Mouse (Mus musculus) heart, embryonic 13.5 days (tissue): ENCODE measurements around the gene Nap1l1. TPM values are rescaled to one million over a fixed set of nuclear protein-coding genes. Genes with fewer than 3 reads are reported as not detected.
"Not testable (repeated sequence)": the region's sequence is repeated elsewhere in the genome, so short reads cannot be mapped to it uniquely, and the experiment has no call there.

ENCODE experiments used
- ATAC-seq: fragments of 200-750 bp; cut with Nextera tagmentation; 2 replicates; pipeline ENCODE4 v1.8.0; 2017; ENCODE audit warnings: moderate TSS enrichment; ENCODE audit not compliant: insufficient number of reproducible peaks, low FRiP score, low TSS enrichment; ENCODE audit errors: extremely low read depth
- H3K27ac ChIP-seq: fragments of 300-500 bp; sonication (generic); replicated peaks from 2 replicates; pipeline ENCODE4 v1.5.1; 2015; ENCODE audit warnings: moderate library complexity, mild to moderate bottlenecking, inconsistent platforms
- H3K27me3 ChIP-seq: fragments of 300-500 bp; sonication (generic); replicated peaks from 2 replicates; pipeline ENCODE4 v1.6.1; 2015; ENCODE audit warnings: mild to moderate bottlenecking, inconsistent platforms
- H3K36me3 ChIP-seq: fragments of 300-500 bp; sonication (generic); 2 replicates; pipeline ENCODE4 v1.6.1; 2015; ENCODE audit warnings: mild to moderate bottlenecking, inconsistent platforms
- H3K4me1 ChIP-seq: fragments of 300-500 bp; sonication (generic); 2 replicates; pipeline ENCODE4 v1.6.1; 2015; ENCODE audit warnings: inconsistent platforms
- H3K4me2 ChIP-seq: fragments of 300-500 bp; sonication (generic); 2 replicates; pipeline ENCODE4 v1.6.1; 2015; ENCODE audit warnings: inconsistent platforms, mild to moderate bottlenecking, moderate library complexity
- H3K4me3 ChIP-seq: fragments of 300-500 bp; sonication (generic); 2 replicates; pipeline ENCODE4 v1.5.1; 2015; ENCODE audit warnings: moderate library complexity, mild to moderate bottlenecking, inconsistent platforms
- H3K9ac ChIP-seq: fragments of 300-500 bp; sonication (generic); 2 replicates; pipeline ENCODE4 v1.6.1; 2015; ENCODE audit warnings: inconsistent platforms, mild to moderate bottlenecking, moderate library complexity
- H3K9me3 ChIP-seq: fragments of 300-500 bp; sonication (generic); 2 replicates; pipeline ENCODE4 v1.6.1; 2016; ENCODE audit warnings: inconsistent platforms
- WGBS: fragments of 180-500 bp; shearing (Covaris S2); methylation state at CpG from one replicate; pipeline ENCODE4 v1.1.7; 2015; ENCODE audit warnings: mixed read lengths; 5-methylcytosine and 5-hydroxymethylcytosine counted together
- polyA plus RNA-seq: library from polyadenylated mRNA; unstranded; fragments of >200 nt; fragmentation: Nextera tagmentation; extraction: Ambion mirVana; gene quantifications from 2 replicates; pipeline ENCODE4 v1.2.1, GENCODE M21; 2015

Nap1l1 gene
- polyA plus RNA-seq, 1 experiment from 2014 or later: 135 TPM

DNA sequence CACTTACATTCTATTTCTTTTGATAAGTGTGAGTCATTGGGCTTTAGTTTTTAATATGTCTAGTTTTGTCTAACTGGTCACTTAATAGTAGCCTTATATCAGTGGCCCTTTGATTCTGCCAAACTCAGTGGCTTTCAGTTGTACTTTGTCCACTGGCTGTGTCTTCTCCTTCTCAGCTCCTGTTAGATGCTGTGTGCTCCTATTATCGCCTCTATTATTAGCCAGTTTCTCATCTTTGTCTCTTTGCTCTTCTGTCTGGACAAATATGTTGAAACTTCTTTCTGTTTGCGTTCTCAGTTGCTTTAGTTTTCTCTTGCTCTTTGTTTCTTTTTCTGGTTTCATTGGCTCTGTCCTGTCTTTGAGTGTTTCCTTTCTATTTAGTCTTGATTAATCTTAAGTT, 9.6 kb downstream of the Nap1l1 start:
- H3K4me3 ChIP-seq: no peak overlapping the region
- no peaks in the 10 kb centered on the region for H3K9me3 ChIP-seq
- no peak overlapping the region for H3K9ac ChIP-seq
- H3K36me3 ChIP-seq: peaks cover 68% of the 10 kb centered on the region
- H3K27me3 ChIP-seq: no peaks in the 10 kb centered on the region
- no peak for ATAC-seq
- H3K4me2 ChIP-seq: no peak overlapping the region
- WGBS: 83% methylated on average over 2 of the region's 2 CpGs
- no peak overlapping the region for H3K27ac ChIP-seq
- peaks cover 20% of the 10 kb centered on the region for H3K4me1 ChIP-seq

DNA sequence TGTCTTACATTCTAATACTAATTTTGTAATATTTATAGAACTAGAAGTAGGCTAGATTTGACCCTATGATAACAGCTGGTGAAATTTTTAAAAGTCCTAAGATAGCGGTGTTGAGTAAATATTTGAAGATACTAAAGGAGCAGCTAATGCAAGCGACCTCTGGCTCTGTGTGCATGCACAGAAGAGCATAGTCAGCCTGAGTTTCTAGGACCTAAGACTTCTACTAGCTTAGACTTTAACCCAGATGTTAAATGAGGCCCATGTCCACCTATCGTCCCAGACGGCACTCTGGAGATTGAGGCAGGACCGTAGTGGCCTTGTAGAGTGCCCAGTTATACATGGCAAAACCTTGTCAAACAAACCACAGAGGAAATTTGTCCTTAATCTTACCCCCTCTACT, 11.1 kb downstream of the Nap1l1 start:
- ATAC-seq: no peak
- no peaks in the 10 kb centered on the region for H3K9me3 ChIP-seq
- H3K27ac ChIP-seq: no peak overlapping the region
- H3K4me2 ChIP-seq: no peak overlapping the region
- 69% methylated on average over 5 of the region's 5 CpGs for WGBS
- no peak overlapping the region for H3K4me3 ChIP-seq
- H3K4me1 ChIP-seq: peaks cover 20% of the 10 kb centered on the region
- H3K9ac ChIP-seq: no peak overlapping the region
- no peaks in the 10 kb centered on the region for H3K27me3 ChIP-seq
- H3K36me3 ChIP-seq: peaks cover 79% of the 10 kb centered on the region

GRCm38 (mm10) chr10:111488793-111489192, 15.8 kb downstream of the Nap1l1 start:
- Histone ChIP-seq H3K4me2 (no peak overlapping the region), H3K27me3 (no peaks in the 10 kb centered on the region), H3K4me1 (peaks cover 12% of the 10 kb centered on the region), H3K9me3 (no peaks in the 10 kb centered on the region), H3K9ac (no peak overlapping the region), H3K36me3 (peaks cover 89% of the 10 kb centered on the region), H3K4me3 (no peak overlapping the region), H3K27ac (no peak overlapping the region)
- no peak for ATAC-seq
- WGBS: 77% methylated on average over 2 of the region's 2 CpGs

GRCm38 (mm10) chr10:111490079-111490478, 17.1 kb downstream of the Nap1l1 start:
- not testable (repeated sequence) for H3K4me1 ChIP-seq, H3K4me3 ChIP-seq, H3K9me3 ChIP-seq, H3K27me3 ChIP-seq, H3K4me2 ChIP-seq, H3K27ac ChIP-seq, ATAC-seq, H3K9ac ChIP-seq
- peaks cover 89% of the 10 kb centered on the region for H3K36me3 ChIP-seq
- 83% methylated on average over 4 of the region's 4 CpGs for WGBS

DNA sequence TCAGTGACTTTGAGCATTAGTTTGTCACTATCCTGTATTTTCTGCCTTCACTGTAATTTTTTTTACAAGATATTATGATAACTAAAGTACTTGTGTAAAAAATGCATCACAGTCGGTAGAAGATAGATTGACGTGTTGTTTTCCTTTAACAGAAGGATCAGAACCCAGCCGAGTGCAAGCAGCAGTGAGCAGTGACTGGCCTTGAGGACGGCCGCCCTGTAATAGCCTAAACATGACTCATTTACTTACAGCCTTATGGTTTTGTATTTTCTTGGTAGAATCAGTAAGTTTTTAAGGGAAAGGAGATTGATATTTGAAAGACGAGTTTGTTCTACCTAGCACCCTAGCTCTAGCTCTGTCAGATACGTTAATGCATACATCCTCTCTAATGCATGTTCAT, 22.9 kb downstream of the Nap1l1 start:
- ATAC-seq: no peak
- Histone ChIP-seq H3K4me2 (no peak overlapping the region), H3K27me3 (no peaks in the 10 kb centered on the region), H3K4me1 (no peaks in the 10 kb centered on the region), H3K36me3 (peaks cover 72% of the 10 kb centered on the region), H3K9ac (no peak overlapping the region), H3K9me3 (no peaks in the 10 kb centered on the region), H3K4me3 (no peak overlapping the region), H3K27ac (no peak overlapping the region)
- WGBS: 87% methylated on average over 7 of the region's 7 CpGs

DNA sequence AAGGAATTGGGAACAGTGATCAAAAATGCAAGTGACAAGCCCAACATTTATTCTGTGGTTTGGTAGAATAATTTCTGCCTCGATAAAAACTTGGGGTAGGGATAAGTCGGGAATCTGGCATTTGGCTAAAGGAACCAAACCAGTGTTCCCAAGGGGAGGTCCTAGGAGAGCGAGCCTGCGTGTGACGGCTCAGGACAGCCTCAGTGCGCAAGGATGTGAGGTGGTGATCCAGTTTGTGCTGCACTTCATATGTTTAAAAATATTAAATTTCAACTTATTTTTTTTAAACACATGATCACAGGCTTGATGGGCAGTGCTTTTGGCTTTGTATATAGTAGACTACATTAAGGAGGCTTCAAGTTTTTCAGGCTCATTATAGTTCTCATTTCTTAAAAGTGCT, 26.9 kb downstream of the Nap1l1 start:
- Histone ChIP-seq H3K27me3 (no peaks in the 10 kb centered on the region), H3K4me2 (no peak overlapping the region), H3K4me3 (no peak overlapping the region), H3K9ac (no peak overlapping the region), H3K4me1 (peaks cover 20% of the 10 kb centered on the region), H3K27ac (no peak overlapping the region), H3K9me3 (no peaks in the 10 kb centered on the region), H3K36me3 (peaks cover 36% of the 10 kb centered on the region)
- 66% methylated on average over 6 of the region's 6 CpGs for WGBS
- ATAC-seq: no peak

DNA sequence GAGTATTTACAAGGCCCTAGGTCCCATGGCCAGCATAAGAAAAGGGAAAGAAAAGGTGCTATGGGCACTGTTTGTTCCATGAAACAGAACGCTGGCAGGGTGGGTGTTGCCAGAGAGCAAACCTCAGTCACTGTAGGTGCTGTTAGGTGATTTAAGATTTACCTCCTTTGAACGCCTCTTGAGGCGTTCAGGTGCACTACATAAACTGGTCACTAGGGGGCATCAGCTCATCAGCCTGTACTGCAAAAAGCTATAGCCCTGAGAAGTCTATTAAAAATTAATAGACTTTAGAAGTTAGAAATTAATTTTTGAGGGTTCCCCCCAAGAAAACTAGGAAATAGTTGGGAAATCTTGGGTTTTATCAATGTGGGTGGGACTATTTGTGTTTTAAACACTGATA, 30.0 kb downstream of the Nap1l1 start:
- Histone ChIP-seq H3K27ac (no peak overlapping the region), H3K4me1 (peaks cover 32% of the 10 kb centered on the region), H3K27me3 (no peaks in the 10 kb centered on the region), H3K4me3 (no peak overlapping the region), H3K4me2 (no peak overlapping the region), H3K9ac (no peak overlapping the region), H3K36me3 (peaks cover 9% of the 10 kb centered on the region), H3K9me3 (no peaks in the 10 kb centered on the region)
- ATAC-seq: no peak
- WGBS: 0% methylated on average over 3 of the region's 3 CpGs

- no peaks in the 10 kb centered on the region for H3K9me3 ChIP-seq
- 0 out of 2 replicates have a peak overlapping the region, but pooled peaks have one; percentile 20 for H3K9ac ChIP-seq
- 0 out of 2 replicates have a peak, but pooled peaks cover 4% of the 10 kb centered on the region for H3K36me3 ChIP-seq
- WGBS: 18% methylated on average over 10 of the region's 10 CpGs
- H3K4me2 ChIP-seq: peak overlapping the region; percentile 28
- no peak overlapping the region for H3K4me3 ChIP-seq
- H3K4me1 ChIP-seq: peaks cover 36% of the 10 kb centered on the region
- no peak for ATAC-seq
- H3K27me3 ChIP-seq: no peaks in the 10 kb centered on the region
- H3K27ac ChIP-seq: 0 out of 2 replicates have a peak overlapping the region, but pooled peaks have one; percentile 43
These were observed 30.7 kb downstream of the Nap1l1 start for GRCm38 (mm10) chr10:111503716-111504115.

DNA sequence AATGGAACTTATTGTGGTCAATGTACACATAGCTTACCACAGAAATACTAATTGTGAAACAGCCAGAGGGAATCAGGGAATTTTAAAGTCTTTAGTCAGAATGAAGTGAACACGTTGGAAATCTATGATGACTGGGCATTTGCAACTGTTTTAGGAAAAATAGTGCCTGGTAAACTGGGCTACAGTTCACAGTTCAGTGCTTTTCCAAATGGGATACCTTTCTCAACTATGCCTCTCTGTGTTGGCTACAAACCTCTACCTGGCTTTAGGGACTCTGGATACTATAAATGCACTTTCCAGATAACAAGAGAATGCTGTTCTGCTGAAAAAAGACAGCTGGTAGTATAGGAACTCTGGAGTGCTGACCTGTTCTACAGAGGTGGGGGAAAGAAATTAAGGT, 31.6 kb downstream of the Nap1l1 start:
- Histone ChIP-seq H3K4me1 (peaks cover 45% of the 10 kb centered on the region), H3K9me3 (no peaks in the 10 kb centered on the region), H3K27ac (no peak overlapping the region), H3K9ac (no peak overlapping the region), H3K36me3 (0 out of 2 replicates have a peak, but pooled peaks cover 4% of the 10 kb centered on the region), H3K27me3 (no peaks in the 10 kb centered on the region), H3K4me3 (no peak overlapping the region), H3K4me2 (peak overlapping the region; percentile 86; the same call in 1 of the 2 replicates)
- ATAC-seq: no peak
- WGBS: 47% methylated on average over 1 of the region's 1 CpGs

- Histone ChIP-seq H3K4me1 (peaks cover 53% of the 10 kb centered on the region), H3K9ac (peak overlapping the region; percentile 85), H3K4me3 (peak overlapping the region; percentile 94), H3K4me2 (peak overlapping the region; percentile 86), H3K9me3 (no peaks in the 10 kb centered on the region), H3K36me3 (0 out of 2 replicates have a peak, but pooled peaks cover 4% of the 10 kb centered on the region), H3K27me3 (no peaks in the 10 kb centered on the region), H3K27ac (peak overlapping the region; percentile 97; the same call in 1 of the 2 replicates)
- no peak for ATAC-seq
- 53% methylated on average over 7 of the region's 7 CpGs for WGBS
These were observed 32.4 kb downstream of the Nap1l1 start for GRCm38 (mm10) chr10:111505406-111505805.

DNA sequence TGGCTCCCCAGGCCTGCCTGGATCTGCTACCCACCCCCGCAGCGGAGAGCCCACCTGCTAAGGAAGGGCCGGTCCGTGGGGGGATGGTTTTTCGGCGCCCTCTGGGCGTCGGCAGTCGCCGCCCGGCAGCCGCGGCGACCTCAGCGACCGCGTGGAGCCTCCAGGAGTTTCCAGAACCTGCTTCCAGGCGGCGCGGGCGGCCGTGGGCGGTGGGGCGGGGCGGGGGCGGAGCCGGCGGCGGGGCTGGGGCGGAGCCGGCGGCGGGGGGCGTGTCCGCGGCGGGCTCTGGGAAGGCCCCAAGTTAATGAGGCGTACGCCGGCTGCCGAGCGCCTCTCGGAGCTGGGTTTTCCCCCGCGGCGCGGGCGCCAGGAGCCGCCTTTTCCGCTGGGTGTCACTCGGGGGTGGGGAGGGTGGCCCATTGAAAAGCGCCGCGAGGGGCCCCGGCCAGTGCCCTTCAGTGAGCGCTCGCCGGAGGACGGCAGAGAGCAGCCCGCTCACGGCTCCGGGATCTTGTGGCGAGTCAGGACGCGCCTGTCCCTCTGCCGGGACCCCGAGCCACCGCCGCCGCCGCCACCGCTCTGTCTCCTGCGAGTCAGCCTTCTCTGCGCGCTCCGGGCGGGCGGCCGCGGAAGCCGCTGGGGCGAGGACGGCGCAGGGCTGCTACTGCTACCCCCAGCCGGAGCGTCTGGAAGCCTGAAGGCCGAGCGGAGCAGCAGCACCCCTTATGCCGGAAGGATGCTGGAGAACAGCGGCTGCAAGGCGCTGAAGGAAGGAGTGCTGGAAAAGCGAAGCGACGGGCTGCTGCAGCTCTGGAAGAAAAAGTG, 33.3 kb downstream of the Nap1l1 start, which contains the start of gene Phlda1:
TSS of gene Phlda1 (plus strand) at position 186 of the 825 bp plus-strand sequence.
- peak; percentile 93 for ATAC-seq
- Histone ChIP-seq H3K9me3 (no peaks in the 10 kb centered on the region), H3K4me1 (peaks cover 62% of the 10 kb centered on the region), H3K36me3 (no peaks in the 10 kb centered on the region), H3K27me3 (no peaks in the 10 kb centered on the region), H3K4me3 (peak within 1 kb of the TSS; percentile 94), H3K4me2 (peak within 1 kb of the TSS; percentile 86), H3K27ac (peak within 1 kb of the TSS; percentile 97), H3K9ac (peak within 1 kb of the TSS; percentile 94)
- under 1% methylated on average over 86 of the region's 94 CpGs for WGBS
